Mouse (Mus musculus) cerebellum, adult 2 months (tissue): ENCODE measurements at regions not wholly inside any gene's neighbourhood (a gene's known extent, or its start where the extent isn't known, plus 50 kb on each side); places are given as distances from the start of the nearest gene placed in this dataset.
"Not testable (repeated sequence)": the region's sequence is repeated elsewhere in the genome, so short reads cannot be mapped to it uniquely, and the experiment has no call there.

Experiments
- DNase-seq, 2 experiments: peaks; one replicate each; pipeline ENCODE4 v3.0.0; 2021
- H3K27ac ChIP-seq: fragments of 200-500 bp; 2 replicates; pipeline ENCODE4 v1.5.1; 2012; ENCODE audit warnings: low read length, control low read depth, inconsistent platforms; ENCODE audit not compliant: insufficient read depth
- H3K27me3 ChIP-seq: fragments of 200-500 bp; 2 replicates; pipeline ENCODE4 v1.6.1; 2012; ENCODE audit warnings: inconsistent platforms, mild to moderate bottlenecking, low read length, moderate library complexity; ENCODE audit not compliant: control insufficient read depth, insufficient read depth
- H3K4me1 ChIP-seq: fragments of 200-500 bp; 2 replicates; pipeline ENCODE4 v1.6.1; 2011; ENCODE audit warnings: low read length; ENCODE audit not compliant: control insufficient read depth, insufficient read depth
- H3K4me3 ChIP-seq: fragments of 200-500 bp; replicated peaks from 2 replicates; pipeline ENCODE3; 2011; ENCODE audit warnings: mild to moderate bottlenecking, low read depth, low read length, control low read depth; ENCODE audit not compliant: insufficient read depth
- CTCF ChIP-seq: fragments of 200-500 bp; IDR thresholded peaks from 2 replicates; pipeline ENCODE4 v1.5.1; 2011; ENCODE audit warnings: low read depth, mild to moderate bottlenecking, control low read depth, low read length, moderate library complexity, borderline replicate concordance; ENCODE audit not compliant: insufficient read depth
- POLR2A ChIP-seq: fragments of 200-500 bp; IDR thresholded peaks from 2 replicates; pipeline ENCODE4 v1.6.1; 2011; ENCODE audit warnings: low read length, control low read depth, borderline replicate concordance; ENCODE audit not compliant: insufficient read depth
- WGBS: fragments of 180-500 bp; shearing (Covaris S2); methylation state at CpG from one replicate; pipeline ENCODE4 v1.1.7; 2018; 5-methylcytosine and 5-hydroxymethylcytosine counted together

DNA sequence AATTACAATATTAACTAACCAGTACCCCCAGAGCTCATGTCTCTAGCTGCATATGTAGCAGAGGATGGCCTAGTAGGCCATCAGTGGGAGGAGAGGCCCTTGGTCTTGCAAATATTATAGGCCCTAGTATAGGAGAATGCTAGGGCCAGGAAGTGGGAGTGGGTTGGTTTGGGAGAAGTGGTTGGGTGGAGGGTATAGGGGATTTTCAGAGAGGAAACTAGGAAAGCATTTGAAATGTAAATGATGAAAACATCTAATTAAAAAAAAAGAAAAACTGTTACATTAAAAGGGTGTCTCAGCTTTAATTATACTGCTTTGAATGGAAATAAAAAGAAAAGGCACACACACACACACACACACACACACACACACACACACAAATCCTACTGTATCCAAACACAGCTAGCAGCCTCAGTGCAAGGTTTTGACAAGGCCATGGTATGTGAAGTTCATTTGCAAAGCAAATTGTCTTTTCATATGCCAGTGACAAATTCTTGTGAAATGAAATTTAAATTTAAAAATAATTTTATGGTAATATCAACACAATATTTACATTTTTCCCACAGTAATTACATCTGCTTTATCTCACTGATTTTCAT lies 180.6 kb downstream of the Casp12 start:
- no peak for DNase-seq
- no peak overlapping the region for H3K27ac ChIP-seq
- H3K27me3 ChIP-seq = no peaks in the 10 kb centered on the region
- TF ChIP-seq CTCF (no peak), POLR2A (no peak)
- H3K4me1 ChIP-seq = no peaks in the 10 kb centered on the region
- no peak overlapping the region for H3K4me3 ChIP-seq

DNA sequence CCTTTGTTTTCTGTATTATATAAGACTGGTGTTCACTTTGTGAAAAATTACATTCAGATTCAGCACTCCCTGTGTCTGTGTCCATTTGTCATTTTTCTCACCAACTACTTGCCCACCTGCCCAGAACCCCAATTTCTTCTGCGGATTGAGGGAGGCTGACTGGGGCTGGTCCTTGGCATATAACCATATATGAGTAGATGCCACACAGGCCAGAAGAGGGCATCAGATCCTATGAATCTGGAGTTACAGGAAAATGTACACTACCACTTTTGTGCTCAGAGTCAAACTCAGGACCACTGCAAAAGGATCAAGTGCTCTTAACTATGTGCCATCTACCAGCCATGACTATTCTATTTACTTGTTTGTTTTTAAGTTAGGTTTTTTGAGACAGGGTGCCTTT lies 197.4 kb downstream of the Casp12 start:
- TF ChIP-seq POLR2A (no peak), CTCF (no peak)
- no peaks in the 10 kb centered on the region; the same call in 1 of the 2 replicates for H3K27me3 ChIP-seq
- no peak overlapping the region for H3K4me3 ChIP-seq
- WGBS = 71% methylated on average over 1 of the region's 1 CpGs
- no peak for DNase-seq
- H3K27ac ChIP-seq = no peak overlapping the region
- no peaks in the 10 kb centered on the region for H3K4me1 ChIP-seq

DNA sequence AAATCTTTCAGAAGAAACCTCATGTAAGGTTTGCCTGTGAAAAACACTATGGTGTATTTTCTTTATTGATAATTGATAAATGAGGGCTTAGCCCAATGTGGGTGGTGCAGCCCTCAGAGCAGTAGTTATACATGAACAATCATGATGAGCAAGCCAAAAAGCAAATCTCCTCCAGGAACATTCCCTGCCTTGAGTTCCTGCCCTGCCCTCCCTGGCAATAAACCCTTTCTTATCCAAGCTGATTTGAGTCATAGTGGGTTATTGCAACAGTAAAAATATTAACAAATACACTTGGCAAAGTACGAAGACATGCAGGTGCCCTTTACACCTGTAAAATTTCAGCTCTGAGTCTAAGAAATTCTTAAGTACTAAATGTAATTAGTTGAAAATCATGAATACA lies 229.8 kb downstream of the Casp12 start:
- H3K27me3 ChIP-seq = no peaks in the 10 kb centered on the region
- no peaks in the 10 kb centered on the region for H3K4me1 ChIP-seq
- WGBS = 100% methylated on average over 1 of the region's 1 CpGs
- H3K27ac ChIP-seq = no peak overlapping the region
- TF ChIP-seq POLR2A (no peak), CTCF (no peak)
- no peak for DNase-seq
- no peak overlapping the region for H3K4me3 ChIP-seq

GRCm38 (mm10) chr9:5578168-5578567 lies 232.9 kb downstream of the Casp12 start:
- H3K4me3 ChIP-seq, H3K4me1 ChIP-seq, DNase-seq, H3K27me3 ChIP-seq, H3K27ac ChIP-seq: not testable (repeated sequence)
- 92% methylated on average over 11 of the region's 11 CpGs for WGBS

- H3K4me1 ChIP-seq = no peaks in the 10 kb centered on the region
- no peaks in the 10 kb centered on the region for H3K27me3 ChIP-seq
- H3K27ac ChIP-seq = no peak overlapping the region
- TF ChIP-seq POLR2A (no peak), CTCF (no peak)
- DNase-seq = no peak
- H3K4me3 ChIP-seq = no peak overlapping the region
- WGBS = 81% methylated on average over 3 of the region's 3 CpGs
Observed at GRCm38 (mm10) chr9:5595891-5596635, 250.8 kb downstream of the Casp12 start.

DNA sequence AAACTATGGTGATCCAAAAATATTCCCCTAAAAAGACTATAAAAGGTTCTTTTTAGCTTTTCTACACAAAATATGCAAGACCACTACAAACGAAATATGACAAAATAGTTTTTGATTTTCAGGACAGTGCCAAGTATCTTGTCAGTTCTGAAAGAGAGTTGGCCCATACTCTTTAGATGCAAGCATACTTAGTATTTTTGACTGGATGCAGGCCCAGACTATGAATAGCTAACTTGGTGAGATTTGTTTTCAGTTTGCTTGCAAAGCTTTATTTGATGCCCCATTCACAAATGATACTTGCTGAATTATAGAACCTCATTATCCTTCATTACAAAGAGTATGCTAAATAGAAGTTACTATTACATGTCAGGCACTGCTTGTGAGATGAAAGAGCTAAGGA lies 258.8 kb downstream of the Casp12 start:
- H3K27me3 ChIP-seq = no peaks in the 10 kb centered on the region
- DNase-seq = peak in 1 of 2 experiments; percentile 20
- H3K27ac ChIP-seq = no peak overlapping the region
- no peaks in the 10 kb centered on the region for H3K4me1 ChIP-seq
- H3K4me3 ChIP-seq = no peak overlapping the region
- 28% methylated on average over 1 of the region's 1 CpGs for WGBS
- TF ChIP-seq CTCF (no peak), POLR2A (no peak)

DNA sequence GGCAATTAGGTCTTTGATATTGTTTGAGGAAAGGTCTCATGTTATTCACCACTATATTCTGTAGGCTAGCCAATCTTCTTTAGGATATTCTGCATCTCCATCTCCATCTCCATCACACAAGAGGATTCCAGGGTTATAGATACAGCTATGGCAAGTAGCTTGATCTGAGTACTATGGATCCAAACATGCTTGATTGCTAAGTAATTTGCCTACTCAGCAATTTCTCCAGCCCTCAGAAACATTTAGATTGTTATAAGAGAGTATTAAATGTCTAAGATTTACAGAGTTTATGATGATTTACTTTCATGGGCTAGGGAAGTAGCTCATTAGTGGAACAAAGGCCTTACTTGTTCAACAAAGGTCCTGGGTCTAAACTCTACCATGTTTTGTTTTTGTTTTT lies 259.8 kb downstream of the Casp12 start:
- H3K4me3 ChIP-seq = no peak overlapping the region
- no peaks in the 10 kb centered on the region for H3K4me1 ChIP-seq
- DNase-seq = no peak
- H3K27ac ChIP-seq = no peak overlapping the region
- no peaks in the 10 kb centered on the region for H3K27me3 ChIP-seq
- TF ChIP-seq POLR2A (no peak), CTCF (no peak)

GRCm38 (mm10) chr9:5616725-5617124 lies 271.5 kb downstream of the Casp12 start:
- 95% methylated on average over 17 of the region's 17 CpGs for WGBS
- H3K4me1 ChIP-seq = no peaks in the 10 kb centered on the region
- no peak overlapping the region for H3K4me3 ChIP-seq
- no peak for DNase-seq
- H3K27me3 ChIP-seq = no peaks in the 10 kb centered on the region
- TF ChIP-seq POLR2A (no peak), CTCF (no peak)
- no peak overlapping the region for H3K27ac ChIP-seq

DNA sequence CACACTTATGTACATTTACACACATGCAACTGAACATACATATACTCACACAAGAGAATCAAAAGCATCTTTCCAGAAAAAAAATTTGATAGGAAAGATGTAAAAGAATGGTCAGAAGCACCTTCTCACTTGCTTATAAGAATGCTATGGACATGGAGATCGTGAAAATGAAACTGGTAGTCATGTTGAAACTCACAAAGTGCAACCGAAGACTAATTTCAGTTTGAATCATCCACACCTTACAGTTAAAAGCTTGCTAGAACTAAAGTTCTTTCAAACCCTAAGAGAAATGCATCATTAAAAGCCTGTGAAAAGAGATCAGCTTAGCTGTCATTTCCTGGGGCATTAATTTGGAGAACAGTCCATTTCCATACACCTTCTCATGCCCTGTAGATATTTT lies 278.2 kb downstream of the Casp12 start:
- Histone ChIP-seq H3K27ac (no peak overlapping the region), H3K4me3 (no peak overlapping the region), H3K27me3 (no peaks in the 10 kb centered on the region), H3K4me1 (no peaks in the 10 kb centered on the region)
- TF ChIP-seq CTCF (no peak), POLR2A (no peak)
- no peak for DNase-seq
- 91% methylated on average over 2 of the region's 2 CpGs for WGBS
